Mouse (Mus musculus): ENCODE measurements around the gene Xpr1. TPM values are rescaled to one million over a fixed set of nuclear protein-coding genes. Genes with fewer than 3 reads are reported as not detected.
A peak's percentile ranks its signal among the peaks of the same experiment; 100 is the strongest.
"Not testable (repeated sequence)": the region's sequence is repeated elsewhere in the genome, so short reads cannot be mapped to it uniquely, and the experiment has no call there.

Gene Xpr1
- total RNA-seq, 2 experiments from 2014 or later = 31.0 to 34.2 TPM

DNA sequence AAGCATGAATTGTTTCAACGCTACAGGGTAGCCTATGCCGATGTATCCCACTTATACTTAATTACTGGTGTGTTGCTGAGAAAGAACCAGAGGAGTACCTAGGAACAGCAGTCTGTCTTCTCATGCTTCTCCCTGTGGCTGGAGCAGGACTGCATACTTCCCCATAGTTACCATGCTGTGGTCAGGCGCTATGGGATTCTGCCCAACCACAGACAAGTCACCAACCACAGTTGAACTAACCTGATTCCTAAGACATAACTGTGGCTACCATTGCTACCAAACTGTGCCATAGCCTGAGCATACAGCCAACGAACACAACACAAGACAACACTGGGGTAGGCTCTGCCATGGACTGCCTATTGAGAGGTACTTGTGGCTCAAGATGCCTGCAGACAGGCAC, 144.3 kb downstream of the Xpr1 start:
- DNase-seq = no peak
- intact Hi-C loops (cut with DNase I) = no loop called here

DNA sequence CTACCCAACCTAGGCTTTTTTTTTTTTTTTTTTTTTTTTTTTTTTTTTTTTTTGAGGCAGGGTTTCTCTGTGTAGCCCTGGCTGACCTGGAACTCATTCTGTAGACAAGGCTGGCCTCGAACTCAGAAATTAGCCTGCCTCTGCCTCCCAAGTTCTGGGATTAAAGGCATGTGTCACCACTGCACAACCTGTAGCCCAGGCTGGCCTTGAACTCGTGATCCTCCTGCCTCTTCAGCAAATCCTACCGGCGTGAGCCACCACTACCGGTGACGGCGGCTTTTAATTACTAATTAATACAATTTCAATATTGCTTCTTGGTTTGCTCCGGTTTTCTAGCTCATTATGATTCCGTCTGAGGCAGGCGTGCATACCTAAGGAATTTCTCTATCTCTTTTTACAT, 154.7 kb downstream of the Xpr1 start:
- intact Hi-C loops (cut with DNase I); DNase-seq: not testable (repeated sequence)

DNA sequence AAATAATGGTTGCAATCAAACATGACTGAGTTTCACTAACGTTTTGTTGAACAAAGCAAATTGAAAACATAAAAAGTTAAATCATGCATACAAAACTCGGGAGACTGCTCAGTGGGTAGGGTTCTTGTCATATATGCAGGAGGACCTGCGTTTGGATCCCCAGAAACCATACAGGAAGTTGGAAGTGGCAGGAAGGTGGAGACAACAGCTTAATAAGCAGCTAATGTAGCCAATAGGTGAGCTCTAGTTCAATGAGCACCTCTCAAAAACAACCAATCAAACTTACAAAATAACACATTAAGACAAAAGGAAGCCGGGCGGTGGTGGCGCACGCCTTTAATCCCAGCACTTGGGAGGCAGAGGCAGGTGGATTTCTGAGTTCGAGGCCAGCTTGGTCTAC, 162.9 kb downstream of the Xpr1 start:
- intact Hi-C loops (cut with DNase I) = no loop called here
- DNase-seq = no peak

DNA sequence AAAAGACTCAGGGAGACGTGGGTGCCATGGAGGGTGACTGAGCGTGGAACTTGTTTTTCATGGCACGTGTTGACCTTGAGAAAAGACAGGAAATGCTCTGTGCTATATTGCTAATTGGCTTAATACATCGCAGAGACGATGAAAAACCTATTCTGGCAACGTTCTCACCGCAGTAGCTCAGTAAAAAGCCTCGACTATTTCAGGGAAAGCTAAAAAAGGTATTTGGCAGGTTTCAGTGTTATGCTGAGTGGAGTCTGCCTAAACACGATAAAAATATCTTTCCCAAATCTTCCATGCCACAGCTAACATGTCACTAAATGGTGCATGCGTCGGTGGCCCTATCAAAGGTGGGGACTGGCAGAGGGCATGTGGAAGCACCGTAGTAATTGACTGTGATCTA, 164.1 kb downstream of the Xpr1 start:
- intact Hi-C loops (cut with DNase I) = no loop called here
- DNase-seq = no peak

DNA sequence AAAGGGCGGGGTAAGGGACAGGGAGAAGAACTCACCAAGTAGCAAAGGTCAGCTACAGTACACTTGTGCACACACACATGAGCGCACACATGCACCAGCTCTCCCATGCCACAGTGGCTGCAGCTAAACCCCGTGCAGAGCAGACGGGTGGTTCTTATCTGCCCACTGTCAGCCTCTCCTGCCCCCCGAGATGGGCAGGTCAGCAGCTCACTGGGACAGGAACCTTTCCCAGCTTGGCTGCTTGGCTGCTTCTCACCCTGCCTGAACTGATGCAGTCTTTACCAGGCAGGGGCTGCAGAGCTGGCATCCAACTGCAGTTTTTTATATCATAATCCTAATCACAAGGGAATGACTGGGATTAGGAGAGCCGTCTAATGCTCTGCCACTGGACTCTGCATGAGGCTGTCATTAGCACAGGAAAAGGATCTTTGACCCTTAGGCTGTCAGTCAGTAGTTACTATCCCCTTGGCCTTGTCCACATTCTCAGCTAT, 164.5 kb downstream of the Xpr1 start:
- DNase-seq = no peak
- intact Hi-C loops (cut with DNase I) = no loop called here

DNA sequence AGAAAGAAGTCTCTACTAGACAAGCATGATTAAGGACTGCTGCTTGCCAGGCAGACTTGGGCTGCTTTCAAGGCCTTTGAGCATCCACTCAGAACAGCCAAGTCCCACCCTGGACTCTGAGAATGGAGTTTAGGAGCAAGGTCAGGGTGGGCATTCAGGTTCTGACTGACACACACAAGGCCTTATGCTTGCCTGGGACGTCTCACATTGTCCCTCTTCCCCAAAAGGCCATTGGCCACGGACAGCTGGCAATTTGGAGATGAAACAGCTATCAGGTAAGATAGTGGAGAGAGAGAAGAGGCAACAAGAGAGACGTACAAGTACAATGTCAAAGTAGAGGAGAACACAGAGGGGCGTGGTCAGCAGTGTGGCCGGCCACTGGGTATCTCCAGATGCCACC, 165.6 kb downstream of the Xpr1 start:
- intact Hi-C loops (cut with DNase I) = no loop called here
- no peak for DNase-seq

DNA sequence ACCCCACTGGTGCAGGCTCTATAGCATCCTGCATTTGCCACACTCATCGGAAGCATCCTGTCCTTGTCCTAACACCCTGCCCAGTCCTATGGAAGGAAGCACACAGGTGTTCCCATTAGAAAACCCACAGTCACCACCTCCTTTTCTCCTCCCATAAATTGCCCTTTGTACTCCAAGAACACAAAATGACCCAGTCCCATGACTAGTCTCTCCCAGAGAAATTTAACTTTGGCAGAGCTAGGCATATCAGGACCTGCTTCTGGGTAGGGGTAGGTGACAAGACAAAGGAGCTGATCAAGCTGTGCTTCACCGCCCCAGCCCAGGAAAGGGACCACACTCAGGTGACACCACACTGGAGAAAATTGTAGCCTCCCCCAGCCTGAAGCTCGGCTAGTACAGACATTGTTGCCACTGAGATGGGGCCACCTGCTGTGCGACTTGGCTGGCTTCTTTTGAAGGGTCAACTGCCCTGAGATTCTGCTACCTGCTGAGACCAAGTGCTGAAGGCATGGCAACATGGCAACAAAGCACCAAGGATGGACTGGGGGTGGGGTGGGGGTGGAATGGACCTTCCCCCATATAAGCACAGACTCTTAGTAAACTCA, 166.6 kb downstream of the Xpr1 start:
- DNase-seq = no peak
- intact Hi-C loops (cut with DNase I) = no loop called here

DNA sequence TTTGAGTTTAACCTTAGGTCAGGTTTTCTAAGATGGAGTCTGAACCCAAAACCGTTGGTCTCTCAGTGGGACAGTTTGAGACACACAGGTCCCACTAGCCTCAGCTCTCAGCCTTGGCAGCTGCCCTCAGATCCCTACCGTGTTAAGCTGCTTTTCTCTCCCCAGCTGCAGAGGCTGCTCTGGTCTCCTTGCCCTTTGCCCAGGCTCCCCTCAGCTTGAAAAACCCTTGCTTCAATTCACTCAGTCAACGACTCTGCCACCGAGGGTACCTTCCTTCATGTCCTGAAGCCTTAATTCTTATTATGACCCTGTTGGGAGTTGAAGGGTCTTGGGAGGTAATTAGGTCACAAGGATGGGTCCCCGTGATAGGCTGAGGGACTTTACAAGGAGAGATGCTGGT, 167.3 kb downstream of the Xpr1 start:
- intact Hi-C loops (cut with DNase I) = no loop called here
- no peak for DNase-seq

DNA sequence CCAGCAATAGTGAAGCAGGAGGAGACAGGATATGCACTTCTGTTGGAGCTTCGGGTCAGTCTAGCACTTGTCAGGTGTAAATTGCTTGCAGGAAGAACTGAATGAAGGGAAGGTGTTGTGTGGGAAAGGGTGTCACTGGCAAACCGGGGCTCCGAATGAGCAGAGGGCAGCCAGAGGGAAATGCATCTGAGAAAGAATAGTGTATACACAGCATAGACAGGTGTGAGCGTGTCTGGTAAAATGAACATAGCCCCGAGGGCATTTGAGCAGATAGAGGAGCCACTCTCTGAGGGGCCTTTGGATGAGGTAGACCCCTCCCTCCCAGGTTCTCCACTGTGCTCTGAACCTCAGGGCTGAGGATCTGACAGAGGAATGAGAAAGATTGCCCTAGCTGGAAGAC, 169.2 kb downstream of the Xpr1 start:
- intact Hi-C loops (cut with DNase I) = no loop called here
- no peak for DNase-seq

DNA sequence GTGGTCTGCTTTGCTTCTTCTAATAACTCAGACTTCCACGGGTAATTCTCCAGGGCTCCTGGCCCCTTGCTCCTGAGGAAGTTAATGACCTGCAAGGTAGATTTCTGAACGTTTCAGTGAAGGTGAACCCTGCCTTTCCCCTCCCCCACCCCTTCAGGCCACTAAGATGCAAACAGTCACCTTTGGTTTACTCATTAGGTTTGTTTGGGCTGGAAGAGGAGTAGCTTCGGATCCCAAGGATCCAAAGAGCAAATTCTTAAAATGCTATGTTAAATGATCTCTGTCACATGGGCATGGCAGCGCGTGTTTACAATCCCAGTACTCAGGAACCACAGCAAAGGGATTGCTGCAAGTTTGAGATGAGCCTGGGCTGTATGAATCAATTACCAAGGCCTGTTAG, 169.8 kb downstream of the Xpr1 start:
- intact Hi-C loops (cut with DNase I) = no loop called here
- no peak for DNase-seq

DNA sequence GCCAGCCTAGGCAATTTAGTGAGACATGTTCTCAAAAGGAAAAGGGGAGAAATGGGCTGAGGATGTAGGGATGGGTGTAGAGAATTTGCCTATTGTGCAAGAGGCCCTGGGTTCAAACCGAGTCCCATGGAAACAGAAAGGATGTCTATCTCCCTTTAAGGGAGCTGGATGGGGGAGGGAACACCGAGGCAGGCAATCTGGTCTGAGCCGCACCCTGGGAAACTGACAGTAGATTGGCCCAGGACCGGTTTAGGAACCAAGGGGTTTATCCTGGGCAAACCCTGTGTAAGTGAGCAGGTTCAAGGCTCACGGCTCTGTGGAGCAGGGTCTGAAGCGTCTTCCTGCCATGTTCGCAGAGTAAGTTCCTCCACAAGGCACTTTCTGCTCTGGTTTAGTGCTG, 171.7 kb downstream of the Xpr1 start:
- no peak for DNase-seq
- intact Hi-C loops (cut with DNase I) = no loop called here

DNA sequence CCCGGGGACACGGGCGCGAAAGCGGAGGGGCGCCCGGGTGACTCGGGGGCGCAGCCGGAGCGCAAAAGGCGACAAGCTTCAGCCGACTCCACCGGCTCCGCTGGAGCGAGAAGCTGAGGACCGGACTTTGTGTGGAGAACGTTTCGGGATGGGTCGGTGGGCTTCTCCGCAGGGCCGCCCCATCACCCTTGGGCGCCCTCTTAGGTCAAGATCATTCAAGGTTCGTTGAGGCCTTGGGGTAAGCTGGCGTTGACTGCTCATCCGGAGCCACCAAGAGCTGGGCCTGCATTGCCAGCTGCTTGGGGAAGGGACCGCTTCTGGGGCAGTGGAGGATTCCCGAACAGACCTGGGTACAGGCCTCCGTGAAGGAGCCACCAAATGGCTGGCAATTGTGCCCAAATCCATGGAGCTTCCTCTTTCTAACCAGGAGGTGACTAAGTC, 172.4 kb downstream of the Xpr1 start:
- DNase-seq = no peak
- intact Hi-C loops (cut with DNase I) = no loop called here

DNA sequence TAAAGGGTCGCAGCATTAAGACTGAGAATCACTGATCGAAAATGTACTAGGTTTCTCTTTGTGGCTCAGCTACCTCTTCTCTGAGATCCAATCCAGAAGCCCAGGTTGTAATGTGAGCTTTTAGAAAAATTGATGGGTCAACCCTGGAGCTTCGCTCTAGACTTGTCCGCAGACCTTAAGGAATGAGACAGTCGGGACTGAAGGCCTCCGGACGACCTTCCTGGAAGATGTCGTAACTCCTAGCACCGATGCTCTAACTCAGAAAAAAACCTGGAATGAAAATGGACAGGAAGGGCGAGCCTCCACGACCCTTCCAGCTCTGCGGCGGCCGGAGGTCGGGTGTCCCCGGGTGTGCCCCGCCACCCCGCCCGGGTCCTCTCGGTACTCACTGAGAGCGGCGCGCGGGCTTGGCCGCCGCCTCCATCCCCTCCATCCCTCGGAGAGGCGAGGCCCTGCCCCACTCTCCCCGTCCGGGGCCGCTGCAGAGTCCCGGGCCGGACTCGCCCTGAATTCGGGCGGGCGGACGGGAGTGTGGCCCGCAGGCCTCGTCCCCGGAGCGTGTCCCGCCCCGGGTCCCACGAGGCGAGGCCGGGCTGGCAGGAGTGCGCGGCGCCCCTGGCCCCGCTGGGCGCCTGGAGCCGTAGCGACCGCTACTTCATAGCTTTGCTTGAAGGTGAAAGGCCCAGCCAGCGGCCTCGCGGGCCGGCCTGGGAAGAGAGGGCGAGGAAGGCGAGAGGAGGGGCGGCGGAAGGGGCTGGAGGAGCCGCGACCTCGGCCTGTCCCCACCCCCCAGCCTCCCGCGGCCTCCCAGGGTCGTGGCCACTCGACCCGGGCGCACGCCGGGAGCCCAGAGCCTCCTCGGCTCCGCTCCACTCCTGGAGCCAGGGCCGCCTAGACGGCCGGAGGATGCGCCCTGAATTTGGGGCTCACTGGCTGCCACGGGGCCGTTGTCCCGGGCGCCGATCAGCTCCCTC, 173.1 kb downstream of the Xpr1 start, which contains the start of gene BC034090:
Gene BC034090, minus strand, starts transcription at position 648 of the 974 bp plus-strand sequence.
- peak; percentile 80 to 81 for DNase-seq
- intact Hi-C loops (cut with DNase I) = no loop called here

DNA sequence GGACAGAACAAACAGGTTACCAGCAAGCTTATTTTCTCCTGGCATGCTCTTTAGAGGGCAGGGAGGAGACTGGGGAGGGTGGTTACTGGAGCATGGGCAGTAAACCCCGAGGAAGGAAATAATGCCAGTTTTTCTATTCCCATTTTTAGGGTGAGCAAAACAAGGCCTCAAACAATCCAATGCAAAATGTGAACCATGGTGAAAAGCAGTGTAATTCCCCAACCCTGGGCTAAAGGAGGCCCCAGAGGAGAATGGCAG, 174.8 kb downstream of the Xpr1 start:
- intact Hi-C loops (cut with DNase I) = no loop called here
- DNase-seq = no peak

DNA sequence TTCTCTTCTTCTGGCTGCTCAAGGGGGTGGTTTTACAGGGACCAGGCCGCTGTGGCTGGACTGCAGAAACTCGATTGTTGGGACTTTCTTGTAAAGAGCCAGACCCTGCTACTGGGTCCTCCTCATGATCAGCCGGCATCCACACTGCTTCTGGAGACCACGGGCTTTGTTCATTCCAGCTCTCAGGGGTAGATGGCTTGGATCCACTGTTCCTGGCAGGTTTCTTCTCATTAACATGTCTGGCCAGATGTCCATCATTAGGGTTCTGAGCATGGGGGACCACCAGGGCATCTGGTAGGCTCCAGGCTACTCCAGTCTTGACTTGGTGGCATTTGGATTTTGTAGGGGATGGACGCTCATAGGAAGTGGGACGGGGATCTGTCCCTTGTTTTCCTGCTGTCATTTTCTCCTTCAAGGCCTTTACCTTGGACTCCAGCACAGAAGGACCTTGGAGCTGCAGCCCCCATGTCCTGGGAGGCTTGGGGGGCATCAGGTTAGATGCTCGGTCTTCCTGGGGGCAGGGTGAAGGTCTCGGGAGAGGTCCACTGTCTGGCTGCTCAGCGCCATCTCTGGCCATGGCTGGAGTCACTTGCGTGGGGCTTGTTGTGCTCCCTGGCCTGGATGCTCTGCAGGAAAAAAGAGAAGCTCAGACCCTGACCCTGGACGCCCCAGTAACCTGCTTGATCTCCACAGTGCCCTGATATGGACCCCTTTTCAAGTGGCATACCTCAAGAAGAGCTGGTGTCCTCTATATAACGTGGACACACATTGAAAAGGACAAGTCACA, 175.3 kb downstream of the Xpr1 start:
- DNase-seq = no peak
- intact Hi-C loops (cut with DNase I) = no loop called here

DNA sequence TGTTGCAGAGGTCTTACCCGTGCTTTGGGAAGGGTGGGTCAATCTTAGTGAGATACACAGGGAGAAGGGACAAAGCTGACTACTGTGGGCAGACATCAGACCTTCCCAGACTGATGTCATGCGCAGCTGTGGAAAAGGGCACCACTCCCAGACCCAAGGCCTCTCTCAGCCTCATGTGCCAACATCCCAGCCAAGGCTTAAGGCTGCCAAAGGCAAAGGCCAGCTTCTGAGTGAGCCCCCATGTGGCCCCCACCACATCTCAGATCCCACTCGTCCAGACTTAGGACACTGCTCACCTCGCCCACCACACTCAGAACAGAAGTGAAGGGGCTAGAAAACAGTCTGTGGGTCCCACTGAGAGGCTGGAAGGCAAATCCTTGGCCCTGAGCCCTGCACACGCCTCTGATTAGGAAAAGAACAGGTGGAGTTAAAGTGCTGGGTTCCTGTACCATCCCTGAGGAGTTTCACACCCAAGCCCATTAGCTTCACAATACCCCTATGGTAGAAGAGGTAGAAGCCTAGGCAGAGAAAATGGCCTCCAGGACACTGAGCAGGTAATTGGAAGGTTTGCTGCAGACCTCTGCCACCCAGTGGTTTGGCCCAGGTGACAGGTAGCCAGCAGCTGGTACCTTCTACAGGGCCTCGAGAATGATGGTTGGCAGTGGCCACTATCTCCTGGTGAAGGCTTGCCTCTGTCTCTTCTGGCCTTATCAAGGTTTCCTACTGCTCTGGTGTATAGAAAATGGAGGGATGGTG, 177.1 kb downstream of the Xpr1 start:
- intact Hi-C loops (cut with DNase I) = no loop called here
- peak; percentile 52 to 66 for DNase-seq

DNA sequence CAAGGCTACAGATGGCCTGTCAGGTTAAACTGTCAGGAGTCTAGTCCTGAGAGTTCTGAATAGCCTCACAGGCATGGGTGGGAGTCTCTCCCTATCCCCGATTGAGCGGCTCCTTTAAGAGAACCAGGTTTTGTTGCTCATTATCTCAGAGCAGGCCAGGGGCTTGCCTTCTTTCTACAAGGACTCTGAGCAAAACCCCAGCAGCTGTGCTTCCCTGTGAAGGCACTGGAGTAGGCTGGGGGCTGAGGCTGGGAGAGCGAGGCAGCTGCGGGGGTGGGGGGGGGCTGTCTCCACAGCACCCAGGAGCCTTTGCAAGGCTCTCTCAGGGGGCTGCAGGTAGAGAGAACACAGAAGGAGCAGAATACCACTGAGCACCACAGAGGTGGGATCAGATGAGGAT, 178.0 kb downstream of the Xpr1 start:
- intact Hi-C loops (cut with DNase I) = no loop called here
- no peak for DNase-seq

DNA sequence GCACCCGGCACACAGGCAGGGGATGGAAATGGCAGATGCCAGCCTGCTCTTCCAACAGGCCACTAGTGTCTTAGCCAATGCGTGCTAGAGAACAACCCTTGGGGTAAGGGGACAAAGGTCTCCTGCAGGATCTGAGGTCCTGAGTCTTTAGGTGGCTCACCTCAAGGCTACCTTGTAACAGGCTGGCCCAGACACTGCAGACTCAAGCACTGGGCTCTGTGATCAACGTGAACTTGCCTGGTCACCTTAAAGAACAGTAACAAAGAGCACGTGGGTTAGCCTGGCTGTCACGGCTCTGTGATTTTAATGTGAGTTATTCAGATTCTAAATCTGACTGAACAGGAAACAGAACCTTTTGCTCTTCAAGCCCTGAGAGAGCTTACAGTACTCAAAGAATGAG, 179.1 kb downstream of the Xpr1 start:
- DNase-seq = no peak
- intact Hi-C loops (cut with DNase I) = no loop called here

DNA sequence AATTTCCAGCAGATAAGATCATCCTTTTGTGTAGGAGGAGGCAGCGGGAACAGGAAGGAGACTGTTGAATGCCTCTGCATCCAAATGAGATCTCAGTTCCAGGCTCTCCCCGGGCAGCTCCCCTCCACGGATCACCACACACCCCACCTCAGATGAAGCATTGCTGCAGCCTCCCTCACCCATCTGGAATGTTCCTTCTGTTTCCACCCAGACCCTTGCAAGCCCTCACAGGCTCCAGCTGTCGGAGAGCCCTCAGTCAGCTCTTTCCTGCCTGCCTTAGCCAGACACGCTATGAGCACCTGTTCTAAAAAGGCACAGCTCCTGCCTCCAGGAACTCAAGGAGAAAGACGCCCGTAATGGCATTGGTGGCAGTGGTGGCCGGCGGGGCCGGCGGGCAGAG, 179.8 kb downstream of the Xpr1 start:
- intact Hi-C loops (cut with DNase I) = no loop called here
- no peak for DNase-seq

DNA sequence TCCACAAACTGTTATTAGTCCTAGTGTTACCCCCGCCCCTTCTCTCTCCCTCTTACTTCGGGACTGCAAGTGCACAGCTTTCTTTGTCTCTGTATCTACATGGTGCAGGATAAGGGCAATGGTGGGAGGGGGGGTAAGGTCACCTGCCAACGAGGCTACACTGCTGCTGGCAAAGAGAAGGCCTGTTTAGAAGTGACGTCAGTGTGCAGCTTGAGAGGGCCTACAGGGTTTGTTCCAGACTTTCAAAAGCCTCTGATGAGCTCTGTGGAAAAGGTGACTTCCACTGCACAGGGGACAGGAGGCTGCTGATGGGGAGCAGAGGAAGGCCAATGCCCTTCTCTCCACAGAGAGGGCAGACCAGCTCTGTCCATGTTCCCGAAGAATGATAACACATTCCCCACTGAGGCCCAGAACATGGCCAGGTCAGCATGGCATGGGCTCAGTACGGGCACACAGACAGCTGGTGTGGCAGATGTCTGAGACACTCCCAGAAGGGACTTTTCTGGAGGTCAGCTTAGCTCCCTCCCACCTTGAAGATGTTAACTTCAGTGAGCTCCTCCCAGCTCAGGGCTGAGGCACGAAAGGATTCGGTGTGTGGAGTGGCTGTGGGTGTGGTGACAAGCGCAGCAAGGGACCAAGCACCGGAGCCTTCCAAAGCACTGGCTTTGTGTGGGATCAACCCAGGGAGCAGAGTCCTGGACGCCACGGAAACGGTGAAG, 180.8 kb downstream of the Xpr1 start:
- intact Hi-C loops (cut with DNase I) = no loop called here
- DNase-seq = peak in 1 of 2 experiments; percentile 45

Data from heart, postnatal 14 days (tissue).